Mouse (Mus musculus): Measurements from ENCODE around the gene Tmem56.

DNA sequence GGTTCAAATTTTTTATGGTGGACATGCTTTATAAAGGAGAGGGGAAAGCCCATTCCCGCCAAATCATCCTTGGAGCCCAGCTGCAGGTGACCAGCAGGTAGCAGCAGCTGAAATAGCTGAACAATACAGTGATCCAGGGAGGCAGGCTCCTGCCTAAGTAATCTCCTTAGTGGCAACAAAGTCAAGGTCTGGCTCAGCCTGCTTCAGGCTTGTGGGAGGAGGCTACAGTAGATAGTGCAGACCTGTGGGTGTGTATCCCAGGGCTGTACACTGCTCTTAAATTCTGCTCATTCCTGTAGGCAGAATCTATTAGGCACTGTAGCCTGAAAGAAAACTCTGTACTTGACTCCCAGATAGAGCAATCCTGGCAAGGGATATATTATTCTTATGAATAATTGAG is 38.0 kb upstream of the Tmem56 start:
- TF ChIP-seq CTCF (IDR thresholded peaks at IDR 0.05; ENCODE audit: control insufficient read depth, insufficient read depth, insufficient replicate concordance, low read depth, low read length) (no peak), POLR2A (IDR thresholded peaks at IDR 0.05; ENCODE audit: control insufficient read depth, low read depth, low read length) (no peak)

Data from testis, adult 2 months (tissue).